Mouse (Mus musculus): Measurements from ENCODE around the gene Slc1a6. TPM values are rescaled to one million over a fixed set of nuclear protein-coding genes. Genes with fewer than 3 reads are reported as not detected.

The Slc1a6 gene
- total RNA-seq, 2 experiments from 2014 or later: not detected

Other genes starting within 250 kb of the Slc1a6 start
- gene Ilvbl, start 206.2 kb upstream of the Slc1a6 start, total RNA-seq (2015): 23.1 and 26.9 TPM in 2 replicates
- 9.1 and 9.6 TPM in 2 replicates for gene Ilvbl, start 206.2 kb upstream of the Slc1a6 start, total RNA-seq (2017)
- gene Syde1, start 188.5 kb upstream of the Slc1a6 start, total RNA-seq (2015): 0.73 and 1.3 TPM in 2 replicates
- gene Syde1, start 188.5 kb upstream of the Slc1a6 start, total RNA-seq (2017): 0.54 and 0.78 TPM in 2 replicates
- gene Olfr1357, start 162.4 kb upstream of the Slc1a6 start, total RNA-seq (2015): not detected in 2 replicates
- not detected in 2 replicates for gene Olfr1357, start 162.4 kb upstream of the Slc1a6 start, total RNA-seq (2017)
- gene Casp14, start 62.2 kb upstream of the Slc1a6 start, total RNA-seq (2015): not detected in 2 replicates
- gene Casp14, start 62.2 kb upstream of the Slc1a6 start, total RNA-seq (2017): not detected in 2 replicates
- not detected in 2 replicates for gene Ccdc105, start 27.4 kb upstream of the Slc1a6 start, total RNA-seq (2015)
- gene Ccdc105, start 27.4 kb upstream of the Slc1a6 start, total RNA-seq (2017): not detected in 2 replicates
- not detected in 2 replicates for gene Olfr1356, start 71.7 kb downstream of the Slc1a6 start, total RNA-seq (2015)
- gene Olfr1356, start 71.7 kb downstream of the Slc1a6 start, total RNA-seq (2017): not detected in 2 replicates
- gene Olfr1355, start 95.0 kb downstream of the Slc1a6 start, total RNA-seq (2015): not detected in 2 replicates
- gene Olfr1355, start 95.0 kb downstream of the Slc1a6 start, total RNA-seq (2017): not detected in 2 replicates
- gene Olfr1354, start 132.7 kb downstream of the Slc1a6 start, total RNA-seq (2015): not detected in 2 replicates
- not detected in 2 replicates for gene Olfr1354, start 132.7 kb downstream of the Slc1a6 start, total RNA-seq (2017)
- not detected in 2 replicates for gene Olfr8, start 170.1 kb downstream of the Slc1a6 start, total RNA-seq (2015)
- gene Olfr8, start 170.1 kb downstream of the Slc1a6 start, total RNA-seq (2017): not detected in 2 replicates
- not detected in 2 replicates for gene Olfr1353, start 182.8 kb downstream of the Slc1a6 start, total RNA-seq (2015)
- not detected in 2 replicates for gene Olfr1353, start 182.8 kb downstream of the Slc1a6 start, total RNA-seq (2017)
- gene Olfr1352, start 200.6 kb downstream of the Slc1a6 start, total RNA-seq (2015): 0.02 TPM in 1 of 2 replicates, not detected in the other
- not detected in 2 replicates for gene Olfr1352, start 200.6 kb downstream of the Slc1a6 start, total RNA-seq (2017)
- gene Olfr1351, start 232.0 kb downstream of the Slc1a6 start, total RNA-seq (2015): not detected in 2 replicates
- not detected in 2 replicates for gene Olfr1351, start 232.0 kb downstream of the Slc1a6 start, total RNA-seq (2017)
- not detected in 2 replicates for gene Olfr57, start 248.2 kb downstream of the Slc1a6 start, total RNA-seq (2015)
- gene Olfr57, start 248.2 kb downstream of the Slc1a6 start, total RNA-seq (2017): not detected in 2 replicates

All from megakaryocyte progenitor cell, adult 5-6 weeks (primary cell).